Mouse (Mus musculus) heart, embryonic 15.5 days (tissue): ENCODE measurements at regions not wholly inside any gene's neighbourhood (a gene's known extent, or its start where the extent isn't known, plus 50 kb on each side); places are given as distances from the start of the nearest gene placed in this dataset.
"Not testable (repeated sequence)": the region's sequence is repeated elsewhere in the genome, so short reads cannot be mapped to it uniquely, and the experiment has no call there.

Source experiments
- ATAC-seq: fragments of 200-750 bp; cut with Nextera tagmentation; replicated peaks from 2 replicates; pipeline ENCODE4 v1.8.0; 2017; ENCODE audit warnings: low read depth, moderate TSS enrichment; ENCODE audit not compliant: insufficient number of reproducible peaks, insufficient read depth, low FRiP score
- H3K27ac ChIP-seq: fragments of 300-500 bp; sonication (generic); 2 replicates; pipeline ENCODE4 v1.5.1; 2015; ENCODE audit warnings: mild to moderate bottlenecking, inconsistent platforms
- H3K27me3 ChIP-seq: fragments of 300-500 bp; sonication (generic); 2 replicates; pipeline ENCODE4 v1.6.1; 2015; ENCODE audit warnings: inconsistent platforms
- H3K36me3 ChIP-seq: fragments of 300-500 bp; sonication (generic); 2 replicates; pipeline ENCODE4 v1.6.1; 2015; ENCODE audit warnings: mild to moderate bottlenecking, inconsistent platforms
- H3K4me1 ChIP-seq: fragments of 300-500 bp; sonication (generic); replicated peaks from 2 replicates; pipeline ENCODE4 v1.6.1; 2015; ENCODE audit warnings: inconsistent platforms
- H3K4me2 ChIP-seq: fragments of 300-500 bp; sonication (generic); 2 replicates; pipeline ENCODE4 v1.6.1; 2015; ENCODE audit warnings: inconsistent platforms, mild to moderate bottlenecking, moderate library complexity
- H3K4me3 ChIP-seq: fragments of 300-500 bp; sonication (generic); 2 replicates; pipeline ENCODE4 v1.5.1; 2015; ENCODE audit warnings: mild to moderate bottlenecking, inconsistent platforms
- H3K9ac ChIP-seq: fragments of 300-500 bp; sonication (generic); 2 replicates; pipeline ENCODE4 v1.6.1; 2015; ENCODE audit warnings: mild to moderate bottlenecking, inconsistent platforms
- H3K9me3 ChIP-seq: fragments of 300-500 bp; sonication (generic); replicated peaks from 2 replicates; pipeline ENCODE4 v1.6.1; 2016; ENCODE audit warnings: inconsistent platforms
- WGBS: fragments of 180-500 bp; shearing (Covaris S2); methylation state at CpG from one replicate; pipeline ENCODE4 v1.1.7; 2015; ENCODE audit warnings: mixed read lengths; 5-methylcytosine and 5-hydroxymethylcytosine counted together

GRCm38 (mm10) chr17:13493866-13494265, 139.5 kb downstream of the Tcp10c start:
- not testable (repeated sequence) for H3K9ac ChIP-seq, H3K4me3 ChIP-seq, H3K36me3 ChIP-seq, H3K27ac ChIP-seq, H3K9me3 ChIP-seq, ATAC-seq, H3K4me2 ChIP-seq, H3K27me3 ChIP-seq
- 83% methylated on average over 3 of the region's 3 CpGs for WGBS
- peaks cover 17% of the 10 kb centered on the region for H3K4me1 ChIP-seq

GRCm38 (mm10) chr17:13494475-13494874, 140.1 kb downstream of the Tcp10c start:
- no CpG with 5 or more reads among the region's 1 CpGs for WGBS
- not testable (repeated sequence) for H3K27me3 ChIP-seq, H3K9me3 ChIP-seq, H3K27ac ChIP-seq, H3K4me2 ChIP-seq, H3K9ac ChIP-seq, ATAC-seq, H3K36me3 ChIP-seq, H3K4me3 ChIP-seq
- H3K4me1 ChIP-seq, result peaks cover 11% of the 10 kb centered on the region

GRCm38 (mm10) chr17:13504365-13504764, 150.0 kb downstream of the Tcp10c start:
- not testable (repeated sequence) for H3K9me3 ChIP-seq, H3K4me1 ChIP-seq, H3K36me3 ChIP-seq, ATAC-seq, H3K27me3 ChIP-seq, H3K4me2 ChIP-seq, H3K27ac ChIP-seq, H3K4me3 ChIP-seq, H3K9ac ChIP-seq
- WGBS, result 85% methylated on average over 1 of the region's 1 CpGs

- not testable (repeated sequence) for H3K9me3 ChIP-seq, H3K4me1 ChIP-seq, H3K27ac ChIP-seq, H3K4me2 ChIP-seq, H3K4me3 ChIP-seq, ATAC-seq, H3K27me3 ChIP-seq, H3K36me3 ChIP-seq, H3K9ac ChIP-seq
- 48% methylated on average over 8 of the region's 9 CpGs for WGBS
Measured at GRCm38 (mm10) chr17:13504827-13505268, 150.5 kb downstream of the Tcp10c start.

GRCm38 (mm10) chr17:13507397-13508063, 153.2 kb downstream of the Tcp10c start:
- not testable (repeated sequence) for H3K9ac ChIP-seq, H3K4me1 ChIP-seq, H3K36me3 ChIP-seq, H3K4me3 ChIP-seq, H3K9me3 ChIP-seq, H3K4me2 ChIP-seq, H3K27ac ChIP-seq, ATAC-seq, H3K27me3 ChIP-seq
- 35% methylated on average over 2 of the region's 3 CpGs for whole genome bisulfite sequencing

GRCm38 (mm10) chr17:13519409-13520201, 165.2 kb downstream of the Tcp10c start:
- not testable (repeated sequence) for H3K9me3 ChIP-seq, H3K4me2 ChIP-seq, H3K27ac ChIP-seq, H3K27me3 ChIP-seq, H3K9ac ChIP-seq, H3K4me3 ChIP-seq, H3K36me3 ChIP-seq, ATAC-seq, H3K4me1 ChIP-seq
- WGBS, result 80% methylated on average over 4 of the region's 5 CpGs

GRCm38 (mm10) chr17:13532579-13532978, 178.2 kb downstream of the Tcp10c start:
- H3K9ac ChIP-seq, H3K36me3 ChIP-seq, H3K27me3 ChIP-seq, H3K4me2 ChIP-seq, H3K27ac ChIP-seq, H3K4me1 ChIP-seq, ATAC-seq, H3K4me3 ChIP-seq, H3K9me3 ChIP-seq: not testable (repeated sequence)
- 79% methylated on average over 5 of the region's 5 CpGs for WGBS

GRCm38 (mm10) chr17:13540446-13541241, 186.3 kb downstream of the Tcp10c start:
- no peak for ATAC-seq
- Histone ChIP-seq H3K27me3 (no peaks in the 10 kb centered on the region), H3K9me3 (peaks cover 24% of the 10 kb centered on the region), H3K4me3 (no peak overlapping the region), H3K4me1 (no peaks in the 10 kb centered on the region), H3K27ac (no peak overlapping the region), H3K4me2 (no peak overlapping the region), H3K9ac (no peak overlapping the region), H3K36me3 (no peaks in the 10 kb centered on the region)
- 77% methylated on average over 7 of the region's 7 CpGs for WGBS

- Histone ChIP-seq H3K27ac (no peak overlapping the region), H3K4me3 (no peak overlapping the region), H3K9me3 (peaks cover 24% of the 10 kb centered on the region), H3K9ac (no peak overlapping the region), H3K4me2 (no peak overlapping the region), H3K4me1 (no peaks in the 10 kb centered on the region), H3K27me3 (no peaks in the 10 kb centered on the region), H3K36me3 (no peaks in the 10 kb centered on the region)
- 62% methylated on average over 12 of the region's 12 CpGs for WGBS
- no peak for ATAC-seq
Measured at GRCm38 (mm10) chr17:13541249-13541648, 186.9 kb downstream of the Tcp10c start.

- no peak; the same call in 1 of the 2 replicates for ATAC-seq
- Histone ChIP-seq H3K4me3 (no peak overlapping the region), H3K27me3 (no peaks in the 10 kb centered on the region), H3K4me1 (no peaks in the 10 kb centered on the region), H3K36me3 (no peaks in the 10 kb centered on the region), H3K4me2 (no peak overlapping the region), H3K9ac (no peak overlapping the region), H3K27ac (no peak overlapping the region), H3K9me3 (peaks cover 28% of the 10 kb centered on the region)
Measured at GRCm38 (mm10) chr17:13542261-13542660, 187.9 kb downstream of the Tcp10c start.

GRCm38 (mm10) chr17:13542856-13543255, 188.5 kb downstream of the Tcp10c start:
- Histone ChIP-seq H3K4me1 (no peaks in the 10 kb centered on the region), H3K36me3 (no peaks in the 10 kb centered on the region), H3K27me3 (no peaks in the 10 kb centered on the region), H3K27ac (no peak overlapping the region), H3K9ac (no peak overlapping the region), H3K9me3 (peaks cover 32% of the 10 kb centered on the region), H3K4me2 (no peak overlapping the region), H3K4me3 (no peak overlapping the region)
- ATAC-seq, result no peak
- 68% methylated on average over 10 of the region's 10 CpGs for WGBS
